Mouse (Mus musculus) heart, adult 2 months (tissue): Measurements from ENCODE around the gene Dscaml1.

ENCODE experiments used
- CTCF ChIP-seq: fragments of 200-600 bp; IDR thresholded peaks from 2 replicates; pipeline ENCODE4 v1.8.1; 2022; ENCODE audit warnings: antibody characterized with exemption, mild to moderate bottlenecking, moderate library complexity
- EP300 ChIP-seq: fragments of 200-500 bp; IDR thresholded peaks from 2 replicates; pipeline ENCODE4 v1.6.1; 2011; ENCODE audit warnings: low read depth, low read length, control low read depth; ENCODE audit not compliant: insufficient read depth
- POLR2A ChIP-seq: fragments of 200-500 bp; IDR thresholded peaks from 2 replicates; pipeline ENCODE4 v1.6.1; 2011; ENCODE audit warnings: mild to moderate bottlenecking, low read depth, low read length, control low read depth; ENCODE audit not compliant: insufficient read depth

- TF ChIP-seq POLR2A (no peak), CTCF (no peak), EP300 (no peak)
These were observed 319.0 kb downstream of the Dscaml1 start for GRCm38 (mm10) chr9:45745451-45745850.
